Comparison of ENCODE assay signal across 21 mouse cellular contexts in the genomic region with DNA sequence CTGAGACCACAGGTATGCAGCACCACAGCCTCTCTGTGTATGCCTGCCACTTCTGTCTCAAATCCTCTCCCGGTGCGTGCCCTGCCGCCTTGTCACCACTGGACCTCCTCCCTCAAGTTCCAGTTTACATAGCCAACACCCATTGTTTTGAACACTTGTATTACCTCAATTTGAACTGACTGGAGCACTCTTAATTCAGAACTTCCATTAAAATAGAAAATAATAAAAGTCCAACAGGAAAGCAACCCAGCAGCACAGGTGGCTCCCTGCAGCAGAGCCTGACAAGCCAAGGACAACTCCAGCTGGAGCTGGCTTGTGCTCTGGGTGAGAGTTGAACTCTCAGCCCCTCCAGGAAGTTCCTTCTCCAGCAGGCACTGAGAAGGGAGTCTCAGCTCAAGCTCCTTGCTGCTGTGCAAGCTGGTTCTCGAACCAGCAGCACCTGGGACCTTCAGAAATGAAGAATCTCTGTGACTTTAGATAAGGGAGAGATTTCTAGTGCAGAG.
"Had no signal": no experiment of that assay in that cellular context is flagged by ENCODE, and none has a peak within 500 bp of the region (broad histone marks: within the 10 kb centered on the region; RNA-seq: fewer than 3 reads in every experiment).

No protein-coding gene starts in this region.

- H3K4me1 ChIP-seq: limb, embryonic 12.5 days; megakaryocyte, embryonic 14.5 days; midbrain, embryonic 13.5 days; neural tube, embryonic 13.5 days had no signal

- H3K9me3 ChIP-seq: limb, embryonic 12.5 days; limb, embryonic 15.5 days; megakaryocyte, embryonic 14.5 days; midbrain, embryonic 10.5 days; midbrain, embryonic 13.5 days; neural tube, embryonic 13.5 days; stomach, embryonic 15.5 days had no signal

- H3K4me3 ChIP-seq: limb, embryonic 12.5 days; limb, embryonic 15.5 days; megakaryocyte, embryonic 14.5 days; midbrain, embryonic 10.5 days; midbrain, embryonic 13.5 days; myocyte; neural tube, embryonic 13.5 days; stomach, embryonic 15.5 days had no signal

- H3K4me2 ChIP-seq: limb, embryonic 12.5 days; limb, embryonic 15.5 days; liver, embryonic 11.5 days; lung, embryonic 14.5 days; midbrain, embryonic 13.5 days; neural tube, embryonic 13.5 days; stomach, embryonic 15.5 days had no signal

- DNase-seq: kidney, adult 2 months; kidney, postnatal 14 days; left cerebral cortex, postnatal 4 days; liver, postnatal 0 days; lung, embryonic 14.5 days; retina, postnatal 1 day; right cerebral cortex, postnatal 25 days; spleen, adult 18-20 months; thymus, postnatal 36 days had no signal

- H3K9ac ChIP-seq: limb, embryonic 12.5 days; limb, embryonic 15.5 days; liver, embryonic 14.5 days; liver, postnatal 0 days; lung, embryonic 14.5 days; midbrain, embryonic 13.5 days; neural tube, embryonic 13.5 days; stomach, embryonic 15.5 days had no signal

- H3K27ac ChIP-seq: limb, embryonic 12.5 days; limb, embryonic 15.5 days; liver, embryonic 14.5 days; midbrain, embryonic 10.5 days; midbrain, embryonic 13.5 days; neural tube, embryonic 13.5 days; stomach, embryonic 15.5 days had no signal

- ATAC-seq: liver, postnatal 0 days; lung, postnatal 0 days; midbrain, embryonic 13.5 days; midbrain, embryonic 16.5 days had no signal

- H3K36me3 ChIP-seq: limb, embryonic 12.5 days; limb, embryonic 15.5 days; midbrain, embryonic 10.5 days; midbrain, embryonic 13.5 days; neural tube, embryonic 13.5 days; stomach, embryonic 15.5 days had no signal

- H3K27me3 ChIP-seq: limb, embryonic 12.5 days; limb, embryonic 15.5 days; midbrain, embryonic 13.5 days; neural tube, embryonic 13.5 days; stomach, embryonic 15.5 days had no signal
